Mouse (Mus musculus) forebrain, embryonic 13.5 days (tissue): ENCODE data around the gene Dnmt1. TPM values are rescaled to one million over a fixed set of nuclear protein-coding genes. Genes with fewer than 3 reads are reported as not detected.
A peak's percentile ranks its signal among the peaks of the same experiment; 100 is the strongest.

ENCODE experiments used
- ATAC-seq: fragments of 200-750 bp; cut with Nextera tagmentation; 2 replicates; pipeline ENCODE4 v1.8.0; 2017
- H3K27ac ChIP-seq: fragments of 300-500 bp; sonication (generic); 2 replicates; pipeline ENCODE4 v1.5.1; 2015; ENCODE audit warnings: inconsistent platforms, mild to moderate bottlenecking, moderate library complexity
- H3K27me3 ChIP-seq: fragments of 300-500 bp; sonication (generic); 2 replicates; pipeline ENCODE4 v1.6.1; 2015; ENCODE audit warnings: mild to moderate bottlenecking, inconsistent platforms
- H3K36me3 ChIP-seq: fragments of 300-500 bp; sonication (generic); 2 replicates; pipeline ENCODE4 v1.6.1; 2015; ENCODE audit warnings: mild to moderate bottlenecking, inconsistent platforms; ENCODE audit not compliant: poor library complexity, severe bottlenecking
- H3K4me1 ChIP-seq: fragments of 300-500 bp; sonication (generic); 2 replicates; pipeline ENCODE4 v1.6.1; 2015; ENCODE audit warnings: inconsistent platforms
- H3K4me2 ChIP-seq: fragments of 300-500 bp; sonication (generic); 2 replicates; pipeline ENCODE4 v1.6.1; 2015; ENCODE audit warnings: inconsistent platforms, mild to moderate bottlenecking, moderate library complexity
- H3K4me3 ChIP-seq: fragments of 300-500 bp; sonication (generic); 2 replicates; pipeline ENCODE4 v1.5.1; 2015; ENCODE audit warnings: mild to moderate bottlenecking, inconsistent platforms
- H3K9ac ChIP-seq: fragments of 300-500 bp; sonication (generic); 2 replicates; pipeline ENCODE4 v1.6.1; 2015; ENCODE audit warnings: mild to moderate bottlenecking, inconsistent platforms
- H3K9me3 ChIP-seq: fragments of 300-500 bp; sonication (generic); replicated peaks from 2 replicates; pipeline ENCODE4 v1.6.1; 2016; ENCODE audit warnings: inconsistent platforms
- WGBS: fragments of 180-500 bp; shearing (Covaris S2); methylation state at CpG from one replicate; pipeline ENCODE4 v1.1.7; 2015; 5-methylcytosine and 5-hydroxymethylcytosine counted together
- polyA plus RNA-seq: library from polyadenylated mRNA; unstranded; fragments of >200 nt; fragmentation: Nextera tagmentation; extraction: Ambion mirVana; gene quantifications from 2 replicates; pipeline ENCODE4 v1.2.1, GENCODE M21; 2015

The Dnmt1 gene
- polyA plus RNA-seq, 1 experiment from 2014 or later, result 92.4 TPM

DNA sequence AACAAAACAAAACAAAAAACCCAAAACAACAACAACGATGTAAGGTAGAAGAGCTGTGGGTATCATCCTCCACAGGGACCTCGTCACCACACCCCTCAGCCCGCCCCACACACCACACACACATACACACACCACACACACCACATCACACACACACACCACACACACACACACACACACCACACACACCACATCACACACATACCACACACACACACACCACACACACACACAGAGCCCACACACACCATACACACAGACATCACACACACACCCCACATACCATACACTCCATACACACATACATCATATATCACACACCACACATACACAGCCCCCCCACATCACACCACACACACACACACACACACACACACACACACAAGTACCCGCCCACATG is 31.9 kb upstream of the Dnmt1 start:
- H3K4me1 ChIP-seq, result no peaks in the 10 kb centered on the region
- ATAC-seq, result no peak
- H3K36me3 ChIP-seq, result no peaks in the 10 kb centered on the region
- peaks cover 5% of the 10 kb centered on the region; the same call in 1 of the 2 replicates for H3K27me3 ChIP-seq
- WGBS, result 93% methylated on average over 4 of the region's 4 CpGs
- H3K9ac ChIP-seq, result no peak overlapping the region
- no peak overlapping the region for H3K4me3 ChIP-seq
- H3K27ac ChIP-seq, result no peak overlapping the region
- no peaks in the 10 kb centered on the region for H3K9me3 ChIP-seq
- H3K4me2 ChIP-seq, result no peak overlapping the region

DNA sequence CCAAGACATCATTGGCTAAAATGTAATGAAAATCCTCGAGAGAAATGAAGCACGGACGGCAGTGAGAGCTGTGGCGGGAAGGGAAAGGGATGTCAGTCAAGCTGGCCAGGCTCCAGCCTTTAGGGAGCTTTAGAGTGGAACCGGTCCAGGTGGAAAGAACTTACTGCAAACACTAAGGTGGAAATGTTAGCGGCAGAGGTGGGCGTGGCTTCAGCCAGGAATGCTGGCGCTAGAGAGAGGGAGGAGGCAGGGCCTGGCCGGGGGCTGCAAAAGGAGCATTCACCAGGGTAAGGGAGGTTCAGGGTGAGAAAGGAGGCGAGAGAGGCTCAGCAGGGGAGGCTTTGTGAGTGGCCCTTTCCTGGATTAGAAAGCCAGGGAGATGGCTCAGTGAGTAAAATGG is 31.2 kb upstream of the Dnmt1 start:
- Histone ChIP-seq H3K9me3 (no peaks in the 10 kb centered on the region), H3K9ac (no peak overlapping the region), H3K4me1 (no peaks in the 10 kb centered on the region), H3K27me3 (peaks cover 5% of the 10 kb centered on the region; the same call in 1 of the 2 replicates), H3K4me3 (no peak overlapping the region), H3K36me3 (no peaks in the 10 kb centered on the region), H3K27ac (no peak overlapping the region), H3K4me2 (peak overlapping the region; percentile 23)
- 2% methylated on average over 10 of the region's 10 CpGs for WGBS
- ATAC-seq, result no peak

DNA sequence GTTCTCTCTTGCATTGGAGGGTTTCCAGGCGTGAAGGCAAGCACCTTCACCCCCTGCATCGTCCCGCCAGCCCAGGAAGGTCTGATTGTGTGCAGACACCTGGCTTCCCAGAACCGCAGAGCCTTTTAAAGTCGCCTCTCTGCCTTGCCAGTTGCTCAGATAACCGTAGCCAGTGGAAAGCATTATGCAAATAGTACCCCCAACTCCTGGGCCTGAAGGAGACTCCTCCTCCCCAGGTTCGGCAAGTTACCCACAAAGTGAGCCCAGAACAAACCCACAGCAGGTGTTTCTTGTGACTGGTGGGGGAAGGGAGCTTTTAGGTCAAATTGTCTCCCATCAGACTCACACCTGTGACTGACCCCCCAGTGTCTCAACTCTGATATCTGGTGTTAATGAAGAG is 28.3 kb upstream of the Dnmt1 start:
- H3K9ac ChIP-seq, result no peak overlapping the region
- no peak for ATAC-seq
- peaks cover 8% of the 10 kb centered on the region for H3K27me3 ChIP-seq
- H3K4me2 ChIP-seq, result no peak overlapping the region
- WGBS, result 24% methylated on average over 7 of the region's 7 CpGs
- H3K36me3 ChIP-seq, result no peaks in the 10 kb centered on the region
- H3K4me3 ChIP-seq, result no peak overlapping the region
- no peaks in the 10 kb centered on the region for H3K9me3 ChIP-seq
- H3K4me1 ChIP-seq, result no peaks in the 10 kb centered on the region
- H3K27ac ChIP-seq, result no peak overlapping the region

DNA sequence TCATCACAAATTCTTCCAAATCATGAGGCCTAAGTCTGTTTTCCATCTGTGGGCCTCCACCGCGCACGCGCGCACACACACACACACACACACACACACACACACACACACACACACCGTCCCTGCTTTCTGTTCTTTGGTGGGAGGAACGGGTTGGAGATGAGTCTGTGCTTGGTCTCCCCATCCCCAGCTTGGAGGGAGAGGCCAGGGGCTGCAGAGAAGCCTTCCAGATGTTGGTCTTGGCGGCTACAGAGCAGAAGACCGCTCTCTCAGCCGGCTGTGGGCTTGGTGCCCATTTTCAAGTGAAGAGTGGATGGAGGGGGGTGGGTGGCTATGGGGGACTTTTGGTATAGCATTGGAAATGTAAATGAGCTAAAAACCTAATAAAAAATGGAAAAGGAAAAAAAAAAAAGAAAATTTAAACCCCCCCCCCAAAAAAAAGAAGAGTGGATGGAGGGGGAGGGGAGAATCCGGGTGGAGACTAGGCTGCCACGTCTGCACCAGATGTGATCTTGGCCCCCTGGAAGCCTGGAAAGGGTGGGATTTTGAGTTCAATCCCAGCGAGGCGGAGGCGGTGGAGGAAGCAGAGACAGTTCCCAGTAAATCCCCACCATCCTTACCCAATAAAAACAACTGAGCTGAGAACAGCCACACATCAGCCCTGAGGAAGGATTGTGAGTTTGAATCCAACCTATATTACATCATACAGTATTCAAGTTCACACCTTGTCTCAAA is 27.4 kb upstream of the Dnmt1 start:
- Histone ChIP-seq H3K27ac (no peak overlapping the region), H3K27me3 (peaks cover 8% of the 10 kb centered on the region), H3K4me2 (no peak overlapping the region), H3K9ac (no peak overlapping the region), H3K36me3 (no peaks in the 10 kb centered on the region), H3K4me1 (no peaks in the 10 kb centered on the region), H3K9me3 (no peaks in the 10 kb centered on the region), H3K4me3 (no peak overlapping the region)
- WGBS, result 68% methylated on average over 15 of the region's 15 CpGs
- no peak for ATAC-seq

DNA sequence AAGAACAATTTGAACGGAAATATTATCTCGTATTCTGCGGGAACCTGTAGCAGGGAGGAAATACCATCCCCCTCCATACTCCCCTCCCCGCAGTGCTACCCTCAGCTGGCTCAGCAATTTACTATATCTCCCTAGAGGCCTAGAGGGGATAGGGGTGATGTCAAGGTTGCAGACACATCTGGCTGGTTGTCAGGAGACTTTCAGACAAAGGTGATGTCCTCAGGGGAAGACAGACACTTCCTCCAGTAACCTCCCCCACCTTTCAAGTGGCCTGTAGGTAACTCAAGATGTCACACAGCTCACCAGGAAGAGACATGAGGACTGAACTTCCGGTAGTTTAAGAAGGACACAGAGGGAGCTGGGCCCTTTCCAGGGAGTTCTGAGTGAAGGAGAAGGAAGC is 23.5 kb upstream of the Dnmt1 start:
- Histone ChIP-seq H3K4me2 (no peak overlapping the region), H3K9ac (no peak overlapping the region), H3K36me3 (no peaks in the 10 kb centered on the region), H3K27ac (no peak overlapping the region), H3K9me3 (no peaks in the 10 kb centered on the region), H3K27me3 (peaks cover 6% of the 10 kb centered on the region), H3K4me1 (no peaks in the 10 kb centered on the region), H3K4me3 (no peak overlapping the region)
- WGBS, result 79% methylated on average over 5 of the region's 5 CpGs
- no peak for ATAC-seq

DNA sequence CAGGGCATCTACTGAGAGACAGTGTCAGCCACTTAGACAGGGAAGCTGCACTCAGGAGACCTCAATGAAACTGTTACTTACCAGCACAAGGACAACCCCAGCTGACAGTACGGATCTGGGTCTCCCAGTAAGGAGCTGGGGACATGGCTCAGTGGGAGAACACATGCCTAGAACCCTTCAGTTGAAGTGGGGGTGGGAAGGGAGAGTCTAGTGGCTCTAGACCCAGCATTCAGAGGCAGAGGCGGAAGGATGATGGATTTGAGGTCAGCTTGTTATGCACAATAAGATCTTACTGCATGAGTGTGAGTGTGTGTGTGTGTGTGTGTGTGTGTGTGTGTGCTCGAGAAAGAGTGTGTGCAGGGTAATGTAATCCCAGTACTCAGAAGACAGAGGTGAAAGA is 22.5 kb upstream of the Dnmt1 start:
- no peak for ATAC-seq
- no peaks in the 10 kb centered on the region for H3K4me1 ChIP-seq
- peaks cover 4% of the 10 kb centered on the region; the same call in 1 of the 2 replicates for H3K27me3 ChIP-seq
- no peak overlapping the region for H3K27ac ChIP-seq
- no peaks in the 10 kb centered on the region for H3K36me3 ChIP-seq
- H3K4me2 ChIP-seq, result no peak overlapping the region
- 68% methylated on average over 3 of the region's 3 CpGs for WGBS
- no peaks in the 10 kb centered on the region for H3K9me3 ChIP-seq
- H3K4me3 ChIP-seq, result no peak overlapping the region
- H3K9ac ChIP-seq, result no peak overlapping the region

DNA sequence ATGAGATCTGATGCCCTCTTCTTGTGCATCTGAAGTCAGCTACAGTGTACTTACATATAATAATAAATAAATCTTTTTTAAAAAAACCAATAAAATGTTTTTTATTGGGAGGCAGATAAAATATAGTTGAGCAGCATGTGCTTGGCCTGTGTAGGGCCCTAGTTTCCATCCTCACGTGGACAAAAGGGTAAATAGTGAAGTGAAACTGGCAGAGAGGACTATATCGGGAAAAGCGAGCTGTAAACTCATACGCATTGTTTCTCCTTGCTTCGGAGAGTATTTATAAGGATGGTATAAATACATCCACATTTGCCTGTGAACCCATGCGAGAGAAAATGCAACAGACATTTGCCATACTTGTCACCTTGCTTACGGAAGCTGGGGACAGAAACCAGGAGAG is 20.1 kb upstream of the Dnmt1 start:
- Histone ChIP-seq H3K27me3 (peaks cover 1% of the 10 kb centered on the region; the same call in 1 of the 2 replicates), H3K27ac (no peak overlapping the region), H3K4me1 (peaks cover 12% of the 10 kb centered on the region), H3K4me3 (no peak overlapping the region), H3K36me3 (no peaks in the 10 kb centered on the region), H3K9ac (no peak overlapping the region), H3K4me2 (no peak overlapping the region), H3K9me3 (no peaks in the 10 kb centered on the region)
- 89% methylated on average over 7 of the region's 7 CpGs for WGBS
- no peak for ATAC-seq

DNA sequence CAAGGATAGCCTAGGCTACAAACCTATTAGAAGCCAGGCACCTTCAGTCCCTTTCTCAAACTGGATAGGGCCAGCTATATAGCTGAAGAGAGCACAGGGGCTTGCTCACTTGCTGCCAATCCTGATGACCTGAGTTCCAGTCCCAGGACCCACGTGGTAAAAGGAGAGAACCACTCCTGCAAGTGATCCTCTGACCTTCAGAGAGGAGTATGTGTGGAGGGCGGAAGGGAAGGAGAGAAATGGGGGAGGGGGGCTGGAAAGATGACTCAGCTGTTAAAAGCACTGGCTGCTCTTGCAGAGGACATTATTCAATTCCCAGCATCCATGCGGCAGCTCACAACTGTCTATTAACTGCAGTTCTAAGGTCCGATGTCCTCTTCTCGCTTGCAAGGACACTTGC is 19.5 kb upstream of the Dnmt1 start:
- no peak overlapping the region for H3K9ac ChIP-seq
- H3K27ac ChIP-seq, result no peak overlapping the region
- no peak overlapping the region for H3K4me2 ChIP-seq
- no peaks in the 10 kb centered on the region for H3K9me3 ChIP-seq
- H3K4me3 ChIP-seq, result no peak overlapping the region
- peaks cover 5% of the 10 kb centered on the region; the same call in 1 of the 2 replicates for H3K27me3 ChIP-seq
- WGBS, result 75% methylated on average over 5 of the region's 5 CpGs
- no peak for ATAC-seq
- no peaks in the 10 kb centered on the region for H3K36me3 ChIP-seq
- peaks cover 16% of the 10 kb centered on the region for H3K4me1 ChIP-seq

DNA sequence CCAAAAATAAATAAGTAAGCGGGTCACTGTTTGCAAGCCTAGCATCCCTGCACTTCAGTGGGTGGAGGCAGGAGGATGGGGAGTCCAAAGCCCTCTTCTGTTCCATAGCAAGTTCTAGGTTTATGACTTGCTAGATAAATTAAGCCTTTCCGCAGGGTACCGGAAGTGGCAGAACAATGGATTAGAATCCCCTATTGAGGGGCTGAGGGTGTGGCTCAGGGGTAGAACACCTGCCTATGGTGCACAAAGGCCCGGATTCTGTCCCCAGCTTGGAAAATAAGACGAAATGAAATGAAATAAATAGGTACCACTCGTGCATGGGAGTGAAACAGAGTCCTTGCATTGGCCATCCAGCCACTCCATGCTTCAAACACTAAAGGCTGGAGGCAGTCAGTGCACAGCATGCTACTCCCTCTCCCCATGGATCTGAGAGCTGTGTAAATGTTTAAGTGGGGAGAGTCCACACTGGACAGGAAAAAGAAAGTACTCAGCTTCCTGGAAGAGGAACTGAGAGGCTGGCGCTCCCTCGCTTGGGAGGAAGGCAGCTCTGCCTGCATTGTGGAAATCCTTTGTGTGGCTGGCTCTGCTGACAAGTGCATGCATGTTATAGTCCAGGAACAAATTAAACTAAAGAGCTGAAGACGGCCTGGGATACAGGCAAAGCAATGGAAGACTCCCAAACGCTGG is 18.9 kb upstream of the Dnmt1 start:
- Histone ChIP-seq H3K36me3 (no peaks in the 10 kb centered on the region), H3K4me3 (no peak overlapping the region), H3K4me1 (peaks cover 16% of the 10 kb centered on the region), H3K4me2 (no peak overlapping the region), H3K27ac (no peak overlapping the region), H3K9me3 (no peaks in the 10 kb centered on the region), H3K9ac (no peak overlapping the region), H3K27me3 (peaks cover 5% of the 10 kb centered on the region; the same call in 1 of the 2 replicates)
- 62% methylated on average over 10 of the region's 10 CpGs for WGBS
- no peak for ATAC-seq

DNA sequence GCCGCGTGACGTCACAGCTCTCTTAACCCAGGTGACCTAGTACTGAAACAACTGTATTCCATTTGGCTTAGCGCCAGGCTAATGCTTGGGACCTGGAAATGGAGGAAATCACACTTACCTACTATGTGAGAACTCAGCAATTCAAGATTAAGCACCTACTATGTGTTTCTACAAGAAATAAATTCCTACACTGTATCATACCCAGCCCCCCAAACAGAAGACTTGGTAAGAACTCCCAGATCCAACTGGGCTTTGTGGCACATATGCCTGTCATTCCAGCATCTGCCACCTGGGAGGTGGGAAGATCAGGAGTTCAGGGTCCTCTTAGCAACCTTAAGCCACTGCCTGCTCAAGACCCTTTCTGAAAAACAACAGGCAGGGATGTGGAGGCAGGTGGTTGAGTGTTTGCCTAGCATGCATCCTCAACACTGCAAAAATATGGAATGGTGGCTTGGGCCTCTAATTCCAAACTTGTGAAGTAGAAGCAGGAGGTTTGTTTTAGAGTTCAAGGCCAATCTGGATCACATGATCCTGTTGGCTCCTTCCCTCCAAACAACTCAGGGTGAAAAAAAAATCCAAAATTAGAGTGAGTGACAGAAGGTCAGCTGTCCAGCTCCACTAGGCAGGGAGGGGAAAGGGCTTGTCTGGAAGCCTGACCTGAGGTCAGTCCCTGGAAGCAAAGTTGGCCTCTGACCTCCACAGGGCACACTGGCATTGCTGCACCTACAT is 17.4 kb upstream of the Dnmt1 start:
- no peak for ATAC-seq
- Histone ChIP-seq H3K4me1 (peaks cover 24% of the 10 kb centered on the region), H3K4me3 (peak overlapping the region; percentile 74), H3K9ac (peak overlapping the region; percentile 75), H3K9me3 (no peaks in the 10 kb centered on the region), H3K27ac (no peak overlapping the region), H3K36me3 (no peaks in the 10 kb centered on the region), H3K27me3 (peaks cover 5% of the 10 kb centered on the region; the same call in 1 of the 2 replicates), H3K4me2 (peak overlapping the region; percentile 97)
- WGBS, result 3% methylated on average over 4 of the region's 4 CpGs

DNA sequence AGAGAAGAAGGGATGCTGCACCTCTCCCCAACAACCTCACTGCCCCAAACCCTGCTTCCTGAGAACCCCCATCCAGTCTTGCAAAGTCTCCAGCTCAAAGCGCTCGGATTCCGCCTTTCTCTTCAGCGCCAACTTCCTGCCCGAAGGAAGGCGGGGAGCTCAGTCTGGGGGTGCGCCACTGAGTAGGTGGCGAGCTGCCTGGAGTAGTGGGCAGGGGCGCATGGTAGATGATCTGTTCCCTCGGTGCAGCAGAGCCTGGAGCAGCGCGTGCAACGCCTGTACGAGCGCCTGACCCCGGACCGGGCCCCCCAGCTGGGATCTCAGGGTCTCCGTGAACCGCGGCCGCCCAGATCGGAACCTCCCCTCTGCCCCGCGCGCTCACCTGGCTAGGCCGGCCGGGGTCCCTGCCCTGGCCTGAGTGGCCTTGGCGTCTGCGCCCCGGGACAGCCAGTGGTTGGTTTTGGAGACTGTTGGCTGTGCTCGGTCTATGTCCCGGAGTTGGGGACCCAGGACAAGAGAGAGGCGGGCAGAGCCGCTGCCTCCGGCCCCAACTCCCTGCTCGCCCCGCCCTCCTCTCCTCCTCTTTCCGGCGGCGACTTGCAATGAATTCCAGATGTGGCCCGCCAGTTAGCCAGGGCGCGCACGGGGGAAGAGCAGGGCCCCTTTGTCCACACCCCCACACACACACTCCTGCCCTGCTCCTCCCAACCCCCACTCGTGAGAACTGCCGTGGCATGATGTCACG is 16.7 kb upstream of the Dnmt1 start, which contains the start of gene S1pr2:
Gene S1pr2 (minus strand): TSS at position 566 of the 745 bp plus-strand sequence.
- WGBS, result under 1% methylated on average over 46 of the region's 47 CpGs
- peaks cover 5% of the 10 kb centered on the region; the same call in 1 of the 2 replicates for H3K27me3 ChIP-seq
- ATAC-seq, result peak; percentile 77
- peak within 1 kb of the TSS; percentile 75 for H3K9ac ChIP-seq
- H3K4me3 ChIP-seq, result peak within 1 kb of the TSS; percentile 74
- 0 out of 2 replicates have a peak within 1 kb of the TSS, but pooled peaks have one; percentile 37 for H3K27ac ChIP-seq
- H3K4me1 ChIP-seq, result peaks cover 26% of the 10 kb centered on the region
- no peaks in the 10 kb centered on the region for H3K9me3 ChIP-seq
- H3K36me3 ChIP-seq, result no peaks in the 10 kb centered on the region
- peak within 1 kb of the TSS; percentile 97 for H3K4me2 ChIP-seq
